Mouse (Mus musculus): ENCODE data around the gene Slc22a4.

- no peak for TF ChIP-seq MAX (IDR thresholded peaks at IDR 0.05)
- no peak for TF ChIP-seq CTCF (IDR thresholded peaks at IDR 0.05; ENCODE audit: control insufficient read depth, insufficient read depth, insufficient read length)
- no peak for TF ChIP-seq MYOD1 (IDR thresholded peaks at IDR 0.05; ENCODE audit: control insufficient read depth, insufficient read length, low read depth)
These were observed 16.6 kb downstream of the Slc22a4 start for GRCm38 (mm10) chr11:54011255-54011654.

All from C2C12 (cell line).